Mouse (Mus musculus) common myeloid progenitor, adult 5-6 weeks (primary cell): ENCODE results near the gene Uck2. TPM values are rescaled to one million over a fixed set of nuclear protein-coding genes. Genes with fewer than 3 reads are reported as not detected.

Experiments used
- ATAC-seq: replicated peaks from 2 replicates; pipeline ENCODE4 v1.8.0; 2016; ENCODE audit warnings: low read depth, mild to moderate bottlenecking, moderate TSS enrichment, inconsistent platforms; ENCODE audit not compliant: poor library complexity, severe bottlenecking
- total RNA-seq: library from RNA; stranded (forward); fragments of 200-1000, 187-1606 nt; gene quantifications from 2 replicates; pipeline ENCODE4 v1.2.3, GENCODE M21; 2017

The Uck2 gene
- total RNA-seq, result 198 and 245 TPM in 2 replicates

DNA sequence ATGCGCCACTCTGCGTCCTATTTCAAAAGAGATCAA is at the start of gene Uck2:
Uck2 (minus strand) TSS at position 1 of the 36 bp plus-strand sequence.
- ATAC-seq, result no peak

DNA sequence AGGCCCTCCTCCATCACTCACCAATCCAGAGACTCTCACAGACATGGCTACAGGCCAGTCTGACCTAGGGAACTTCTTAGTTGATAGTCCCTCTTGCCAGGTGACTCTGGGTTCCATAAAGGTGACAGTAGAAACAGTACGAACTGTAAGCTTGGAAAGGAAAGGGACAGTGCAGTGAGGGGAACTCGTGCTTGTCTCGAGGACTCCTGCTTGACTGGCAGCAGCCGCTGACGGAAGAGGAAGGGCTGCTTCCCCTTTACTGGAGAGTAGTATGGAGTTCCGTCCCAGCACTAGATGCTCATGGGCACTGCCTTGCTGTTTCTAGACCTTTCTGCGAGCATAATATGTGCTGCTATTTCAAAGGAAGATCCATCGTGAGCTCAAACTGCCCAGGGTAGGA is 46.0 kb upstream of the Uck2 start:
- peak; percentile 76 for ATAC-seq

DNA sequence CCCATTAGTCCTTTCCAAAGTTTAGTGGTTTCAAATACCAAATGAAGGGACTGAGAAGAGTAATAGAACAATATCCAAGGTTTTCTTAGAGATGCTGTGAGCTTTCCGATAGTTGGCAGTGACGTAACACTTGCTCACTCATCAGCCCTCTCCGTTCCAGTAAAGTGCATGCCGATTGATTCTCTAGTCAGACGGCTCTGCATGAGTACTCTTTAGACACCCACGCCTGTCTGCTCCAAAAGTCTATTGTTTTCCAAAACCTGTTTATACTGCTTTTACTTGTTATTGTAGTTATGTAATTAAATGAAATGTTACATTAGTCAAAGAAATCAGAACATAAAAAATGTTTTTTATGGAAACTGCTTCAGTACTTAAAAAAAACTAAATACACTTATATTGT is 43.7 kb upstream of the Uck2 start:
- ATAC-seq, result no peak

DNA sequence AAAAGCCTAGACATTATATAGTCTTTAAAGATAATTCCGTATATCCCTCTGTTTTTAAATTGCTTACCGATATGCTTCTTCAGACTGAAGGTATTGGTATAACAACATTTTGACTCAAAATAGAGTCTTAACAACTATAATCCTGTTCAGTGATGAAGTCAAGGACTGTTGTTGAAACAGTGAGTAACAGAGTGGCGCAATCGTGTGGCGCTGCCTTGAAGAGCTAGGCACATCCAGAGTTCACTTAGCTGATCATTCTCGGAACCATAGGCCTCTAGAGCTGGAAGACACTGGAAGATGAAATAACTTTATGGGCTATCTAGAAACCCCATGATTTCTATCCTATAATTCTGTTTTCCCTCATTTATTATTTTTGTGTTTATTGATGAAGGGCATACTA is 36.6 kb upstream of the Uck2 start:
- ATAC-seq, result no peak

DNA sequence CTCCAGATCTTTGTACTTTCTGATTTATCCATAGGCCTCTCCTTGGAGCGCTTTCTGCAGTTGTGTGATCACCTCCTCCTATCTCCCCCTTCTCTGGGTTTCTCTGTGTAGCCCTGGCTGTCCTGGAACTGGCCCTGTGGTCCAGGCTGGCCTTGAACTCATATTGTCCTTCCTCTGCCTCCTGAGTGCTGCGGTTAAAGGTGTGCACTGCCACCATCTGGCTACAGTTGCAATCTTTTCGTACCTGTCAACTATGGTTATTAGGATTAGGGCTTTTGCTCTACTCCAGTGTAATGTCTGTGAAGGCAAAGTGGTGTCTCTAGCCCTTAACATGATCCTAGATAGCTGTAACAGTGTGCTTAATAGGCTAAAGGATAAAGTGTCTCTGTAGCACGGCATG is 28.1 kb upstream of the Uck2 start:
- ATAC-seq, result no peak

DNA sequence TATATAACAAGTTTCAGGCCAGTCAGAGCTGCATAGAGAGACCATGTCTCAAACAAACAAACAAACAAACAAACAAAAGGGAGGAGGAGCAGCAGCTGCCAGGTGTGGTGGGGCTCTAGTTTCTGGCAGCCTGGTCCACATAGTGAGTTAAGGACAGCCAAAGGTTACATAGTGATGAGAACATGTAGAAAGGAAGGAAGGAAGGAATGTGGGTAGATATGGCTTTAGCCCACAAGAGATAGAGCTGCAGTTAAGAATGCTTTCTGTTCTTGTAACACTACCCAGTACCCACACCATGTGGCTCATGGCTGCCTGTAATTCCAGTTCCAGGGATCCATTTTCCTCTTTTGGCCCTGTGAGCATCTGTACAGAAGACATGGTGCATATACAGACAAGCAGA is 27.2 kb upstream of the Uck2 start:
- ATAC-seq, result peak; percentile 44

DNA sequence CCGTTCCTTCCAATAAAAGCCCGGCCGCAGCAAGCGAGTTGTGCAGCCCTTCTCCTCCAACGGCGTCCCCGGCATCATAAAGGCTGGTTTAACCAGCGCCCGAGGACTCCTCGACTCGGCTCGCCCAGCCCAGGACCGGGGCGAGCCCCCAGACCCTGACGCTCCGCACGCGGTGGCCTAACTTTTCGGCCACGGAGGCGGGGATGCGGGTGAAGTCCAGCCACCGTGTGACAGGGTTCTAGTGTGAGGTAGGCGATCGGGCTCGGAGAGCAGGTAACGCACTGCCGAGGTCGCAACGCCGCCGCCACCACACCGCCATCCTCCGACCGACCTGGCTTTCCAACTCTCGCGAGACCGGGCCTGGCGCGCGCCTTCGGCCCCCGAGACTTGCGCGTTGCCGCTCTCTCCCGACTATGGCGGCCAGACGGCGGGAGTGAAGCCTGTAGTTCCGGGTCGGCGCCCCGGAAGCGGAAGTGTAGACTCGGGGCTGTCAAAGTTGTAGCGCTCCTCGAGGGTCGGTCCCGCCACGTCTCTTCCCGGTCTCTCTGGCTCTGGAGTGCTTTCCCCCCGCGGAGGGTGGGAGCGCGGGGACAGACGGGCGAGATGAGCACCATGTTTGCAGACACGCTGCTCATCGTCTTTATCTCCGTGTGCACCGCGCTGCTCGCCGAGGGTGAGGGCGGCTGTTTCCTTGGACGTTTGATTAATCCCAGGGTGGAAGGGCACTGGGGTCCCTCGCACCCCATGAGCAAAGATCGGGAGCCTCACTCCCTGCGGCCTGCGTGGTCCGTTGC is 23.3 kb upstream of the Uck2 start, which contains the start of gene Tmco1:
Tmco1 (plus strand) TSS at position 118 of the 794 bp plus-strand sequence.
- ATAC-seq, result peak; percentile 90

DNA sequence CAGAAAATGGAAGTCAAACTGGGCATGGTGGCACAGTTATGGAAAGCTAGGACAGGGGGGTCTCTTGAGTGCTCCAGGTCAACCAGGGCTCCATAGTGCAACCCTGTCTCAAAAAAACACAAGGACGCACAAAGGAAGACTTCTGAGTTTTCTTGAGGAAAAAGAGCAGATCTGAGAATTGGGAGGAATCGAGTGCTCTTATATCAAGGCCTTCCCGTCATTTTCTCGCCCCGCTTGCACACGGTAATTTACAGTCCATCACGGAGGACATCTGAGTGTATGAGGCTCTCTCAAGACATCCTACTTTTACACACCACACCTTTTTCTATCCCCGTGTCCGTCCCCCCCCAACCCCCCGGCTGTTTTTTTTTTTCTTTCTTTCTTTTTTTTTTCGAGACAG is 22.6 kb upstream of the Uck2 start:
- no peak for ATAC-seq

DNA sequence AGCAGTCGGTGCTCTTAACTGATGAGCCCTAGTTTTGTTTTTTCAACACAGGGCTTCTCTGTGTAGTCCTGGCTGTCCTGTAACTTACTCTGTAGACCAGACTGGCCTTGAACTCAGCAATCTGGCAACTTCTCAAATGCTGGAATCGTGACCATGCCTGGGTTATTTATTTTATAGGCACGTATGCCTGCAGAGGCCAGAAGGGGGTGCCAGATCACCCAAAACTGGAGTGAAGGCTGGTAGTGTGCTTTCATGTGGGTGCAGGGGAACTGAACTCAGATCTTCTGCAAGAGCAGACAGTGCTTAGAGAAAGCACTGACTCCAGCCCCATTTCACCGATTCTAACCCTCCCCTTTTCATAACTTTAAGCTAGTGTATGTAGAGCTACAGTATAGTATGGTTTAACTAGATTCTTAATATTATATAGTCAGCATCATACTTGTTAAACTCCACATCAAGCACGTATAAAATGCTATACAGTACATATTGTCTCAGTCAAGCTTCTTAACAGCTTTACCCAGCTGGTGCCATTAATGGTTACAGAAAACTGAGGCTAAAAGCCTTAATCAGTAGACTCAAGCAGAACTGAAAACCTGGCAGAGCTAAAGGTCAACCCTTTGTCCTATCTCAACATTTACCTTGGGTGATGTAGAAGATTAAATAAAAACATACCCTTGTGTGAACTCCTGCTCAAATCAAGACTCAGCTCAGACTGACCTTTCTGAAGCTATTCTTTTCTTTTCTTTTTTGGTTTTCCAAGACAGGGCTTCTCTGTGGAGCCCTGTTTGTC is 21.5 kb upstream of the Uck2 start:
- ATAC-seq, result peak; percentile 64

DNA sequence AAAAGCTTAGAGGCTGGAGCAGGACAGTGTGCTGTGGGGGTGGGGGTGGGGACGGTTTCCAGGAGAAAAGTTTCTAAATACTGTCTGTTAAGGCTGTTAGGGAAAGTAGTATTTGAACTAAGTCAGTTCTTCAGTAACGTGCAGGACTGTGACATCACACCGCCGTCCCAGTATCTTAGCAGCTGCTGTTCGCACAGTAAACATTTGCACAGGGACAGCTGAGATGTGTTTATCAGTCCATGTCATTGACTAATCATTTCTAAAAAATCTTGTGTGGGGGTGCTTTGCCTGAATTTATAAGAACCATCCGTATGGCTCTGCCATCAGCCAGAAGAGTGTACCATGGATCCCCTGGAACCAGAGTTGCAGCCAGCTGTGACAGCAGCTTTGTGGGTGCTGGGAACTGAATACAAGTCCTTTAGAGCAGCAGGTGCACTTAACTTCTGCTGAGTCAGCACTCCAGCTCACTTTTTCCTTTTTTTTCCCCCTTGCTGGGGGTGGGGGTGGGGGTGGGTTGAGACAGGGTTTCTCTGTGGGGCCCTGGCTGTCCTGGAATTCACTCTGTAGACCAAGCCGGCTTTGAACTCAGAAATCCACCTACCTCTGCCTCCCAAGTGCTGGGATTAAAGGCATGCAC is 20.5 kb upstream of the Uck2 start:
- no peak for ATAC-seq

DNA sequence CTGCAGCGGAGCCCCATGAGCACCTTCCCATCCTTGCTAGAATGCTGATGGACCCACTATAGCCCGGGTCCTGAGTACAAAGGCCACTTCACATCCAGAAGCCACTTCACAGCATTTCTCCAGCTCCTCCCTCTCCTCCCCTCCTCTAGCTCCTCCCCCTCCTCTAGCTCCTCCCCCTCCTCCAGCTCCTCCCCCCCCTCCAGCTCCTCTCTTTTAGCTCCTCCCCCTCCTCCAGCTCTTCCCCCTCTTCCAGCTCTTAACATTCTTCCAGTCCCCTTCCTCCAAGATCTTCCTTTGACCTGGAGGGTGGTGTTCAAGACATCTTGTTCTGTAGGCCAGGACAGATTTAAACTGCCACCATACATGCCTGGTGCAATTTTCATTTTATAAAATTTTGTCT is 15.0 kb upstream of the Uck2 start:
- ATAC-seq, result peak; percentile 56; the same call in 1 of the 2 replicates

DNA sequence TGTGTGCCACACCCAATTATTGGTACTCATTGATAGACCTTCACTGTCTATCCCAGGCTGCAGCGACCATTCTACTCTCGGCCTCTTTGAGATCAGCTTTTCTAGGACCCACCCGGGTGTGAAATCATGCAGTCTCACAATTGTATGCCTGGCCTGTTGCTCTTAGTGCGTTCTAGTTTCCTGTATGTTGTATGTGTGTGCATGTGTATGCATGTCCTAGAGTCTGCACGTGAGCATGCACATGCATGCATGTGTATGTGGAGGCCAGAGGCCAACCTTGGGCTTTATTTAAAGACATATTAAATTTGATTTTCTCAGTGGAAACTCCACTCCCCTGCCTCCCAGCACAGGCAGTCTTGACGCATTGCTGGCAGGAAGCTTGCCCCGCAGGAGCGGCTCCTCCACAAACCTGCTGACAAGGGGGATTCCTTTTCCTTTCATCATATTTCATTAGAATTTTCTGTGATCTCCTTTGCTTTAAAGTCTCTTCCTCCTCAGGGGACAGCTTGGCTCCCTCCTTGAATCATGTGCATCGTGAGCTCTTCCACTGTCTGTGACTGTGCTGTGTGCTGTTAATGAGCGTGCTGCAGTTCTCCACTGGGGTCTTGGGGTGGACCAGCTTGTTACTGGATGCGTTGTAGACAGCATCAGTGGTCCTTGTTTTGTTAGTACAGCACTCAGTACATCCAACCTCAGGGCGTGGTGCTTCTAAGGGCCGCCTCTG is 10.7 kb upstream of the Uck2 start:
- no peak for ATAC-seq

DNA sequence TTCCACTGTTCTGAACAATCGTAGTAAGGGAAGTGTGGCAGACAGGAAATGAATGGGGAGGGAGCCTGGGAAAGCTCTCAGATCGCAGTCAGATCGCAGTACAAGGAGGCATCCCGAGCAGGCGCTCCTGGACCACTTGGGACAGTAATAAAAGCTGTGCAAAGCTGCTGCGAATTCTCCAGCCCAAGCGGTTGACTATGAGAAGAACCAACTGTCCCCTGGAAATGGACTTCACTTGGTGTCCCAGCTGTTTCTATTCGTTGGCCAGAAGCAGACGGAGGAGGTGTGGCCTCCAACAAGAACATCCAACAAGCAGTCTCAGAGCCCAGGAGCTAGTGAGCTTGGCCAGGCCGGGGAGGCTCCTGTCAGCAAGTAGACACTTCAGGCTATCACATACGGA is 7.3 kb upstream of the Uck2 start:
- no peak for ATAC-seq

DNA sequence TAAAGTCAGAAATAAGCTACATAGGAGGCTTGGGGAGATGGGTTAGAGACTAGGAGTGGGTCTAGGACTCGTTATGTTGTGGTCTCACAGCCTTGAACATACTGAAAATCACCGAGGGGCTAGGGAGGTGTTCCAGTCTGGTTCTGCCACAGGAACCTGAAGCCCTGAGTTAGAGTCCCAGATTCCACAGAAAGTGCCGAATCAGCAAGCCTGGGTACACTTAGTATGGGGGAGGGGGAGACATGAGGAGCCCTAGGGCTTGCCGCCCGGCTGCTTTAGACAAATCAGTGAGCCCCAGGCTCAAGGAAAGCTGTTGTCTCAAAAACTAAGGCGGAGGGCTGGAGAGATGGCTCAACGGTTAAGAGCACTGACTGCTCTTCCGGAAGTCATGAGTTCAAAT is 6.5 kb upstream of the Uck2 start:
- ATAC-seq, result no peak

DNA sequence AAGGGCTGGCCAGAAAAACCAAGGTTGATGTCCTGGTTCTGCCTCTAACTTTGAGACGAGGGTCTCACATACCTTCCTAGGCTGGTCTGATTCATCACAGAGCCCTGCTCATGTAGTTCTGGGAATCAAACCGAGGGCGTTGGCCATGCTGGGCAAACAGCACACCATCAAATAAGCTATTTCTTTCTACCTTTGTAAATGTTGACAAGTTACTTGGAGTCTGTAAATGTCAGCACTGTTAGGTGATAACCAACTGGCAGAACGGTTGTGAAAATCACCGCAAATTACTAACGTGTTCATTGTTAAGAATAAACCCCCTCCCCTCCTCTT is 5.1 kb upstream of the Uck2 start:
- ATAC-seq, result no peak

DNA sequence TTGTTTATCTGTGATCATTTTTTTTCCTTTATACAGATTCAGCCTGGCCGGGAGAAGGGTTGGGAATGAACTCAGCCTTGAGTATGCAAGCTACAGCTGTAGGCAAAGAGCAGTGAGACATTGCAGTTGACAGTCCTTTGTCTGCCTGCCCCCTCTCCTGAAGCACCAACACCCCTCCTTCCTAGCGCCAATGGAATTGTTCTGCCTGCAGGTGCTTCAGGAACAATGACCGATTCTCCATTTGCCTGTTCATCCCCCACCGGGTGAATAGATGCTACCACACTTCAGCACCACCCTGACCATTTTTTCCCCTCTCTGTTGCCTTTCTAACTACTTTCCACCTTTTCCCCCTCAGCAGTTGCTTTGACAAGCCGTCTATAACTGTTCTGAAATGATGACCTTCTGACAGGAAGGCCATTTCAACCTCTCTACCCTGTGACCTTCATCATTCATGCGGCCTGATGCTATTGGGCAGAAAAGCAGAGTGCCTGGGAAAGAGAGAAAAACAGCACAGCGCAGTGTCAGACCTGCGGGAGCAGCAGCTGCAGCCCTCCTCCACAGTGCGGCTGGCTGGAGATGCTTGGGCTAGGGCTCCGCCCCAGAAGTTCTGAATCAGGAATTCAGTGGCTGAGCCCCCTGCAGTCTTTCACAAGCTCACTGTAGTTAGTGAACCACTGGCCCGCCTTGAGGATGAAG is 4.6 kb upstream of the Uck2 start:
- no peak for ATAC-seq

DNA sequence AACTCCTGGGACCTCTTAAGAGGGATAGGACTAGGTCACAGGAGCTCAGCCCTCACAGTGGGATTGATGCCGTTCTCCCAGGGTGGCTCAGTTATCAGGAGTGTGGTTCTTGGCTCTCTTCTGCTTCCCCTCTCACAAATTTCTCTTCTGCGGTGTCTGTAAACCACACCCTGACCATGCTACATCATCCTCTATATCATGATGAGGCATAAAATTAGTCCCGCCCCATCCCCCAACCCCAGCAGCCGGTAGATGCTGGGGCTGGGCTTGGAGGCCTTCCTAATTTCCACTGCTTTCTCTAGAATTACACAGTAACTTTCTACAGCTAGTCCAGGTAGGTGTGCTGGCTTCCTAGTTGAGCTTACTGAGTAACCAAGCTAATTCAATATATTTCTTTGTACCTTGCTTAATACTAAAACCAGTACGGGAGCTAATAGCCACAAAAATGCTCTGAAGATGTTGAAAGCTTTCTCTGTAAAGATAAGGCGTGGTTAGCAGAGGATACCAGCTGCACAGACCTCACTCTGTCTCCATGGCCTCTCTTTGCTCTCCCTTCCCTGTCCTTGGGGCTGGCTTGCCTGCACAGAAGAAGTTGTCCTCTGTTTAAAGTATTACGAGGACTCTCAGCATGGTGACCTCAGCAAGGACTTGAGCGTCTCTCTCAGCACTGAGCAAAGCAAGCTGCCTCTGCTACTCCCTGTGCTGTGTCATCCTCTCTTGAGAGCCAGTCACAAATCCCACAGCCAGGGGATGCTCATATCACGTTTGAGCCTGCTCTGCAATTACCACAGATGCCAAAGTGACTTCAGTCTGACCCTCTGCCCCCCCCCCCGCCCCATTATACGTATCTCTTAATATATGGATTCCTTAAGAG is 3.8 kb upstream of the Uck2 start:
- ATAC-seq, result peak; percentile 70

DNA sequence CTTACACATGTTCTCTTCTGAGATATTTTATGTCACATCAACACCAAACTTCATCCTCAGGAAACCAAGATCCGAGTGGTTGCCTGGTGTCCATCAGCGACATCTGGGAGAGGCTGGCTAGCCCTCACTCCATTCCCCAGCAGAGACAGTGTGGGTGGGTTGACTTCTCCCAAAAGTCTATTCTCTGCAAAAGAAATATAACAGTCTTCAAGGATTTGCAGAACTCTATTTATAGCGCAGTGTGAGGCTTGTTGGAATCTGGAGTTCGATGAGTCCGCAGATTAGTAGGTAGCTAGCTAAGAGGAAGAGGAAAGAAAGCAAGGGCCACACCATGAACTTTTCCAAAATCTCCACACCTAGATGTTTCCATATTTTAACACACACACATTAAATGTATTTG is 2.0 kb upstream of the Uck2 start:
- no peak for ATAC-seq

DNA sequence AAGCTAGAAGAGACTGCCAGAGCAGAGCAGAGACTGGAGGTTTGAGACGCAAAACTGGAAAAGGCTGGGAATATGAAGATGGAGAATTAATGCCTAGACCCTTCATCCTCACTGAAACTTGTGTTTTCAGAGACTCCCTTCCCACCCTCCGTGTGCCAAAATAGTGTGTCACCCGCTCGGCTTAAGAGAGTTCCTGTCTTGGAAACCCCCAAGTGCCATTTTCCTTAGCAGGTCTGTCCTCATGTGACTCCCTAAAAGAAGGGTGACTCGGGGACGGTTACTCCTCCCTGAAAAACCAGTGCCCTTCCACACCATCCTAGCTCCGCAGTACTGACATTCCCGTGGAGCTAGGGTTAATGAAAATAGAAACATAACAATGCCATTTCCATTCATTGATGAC is 236 bp upstream of the Uck2 start:
- no peak for ATAC-seq

DNA sequence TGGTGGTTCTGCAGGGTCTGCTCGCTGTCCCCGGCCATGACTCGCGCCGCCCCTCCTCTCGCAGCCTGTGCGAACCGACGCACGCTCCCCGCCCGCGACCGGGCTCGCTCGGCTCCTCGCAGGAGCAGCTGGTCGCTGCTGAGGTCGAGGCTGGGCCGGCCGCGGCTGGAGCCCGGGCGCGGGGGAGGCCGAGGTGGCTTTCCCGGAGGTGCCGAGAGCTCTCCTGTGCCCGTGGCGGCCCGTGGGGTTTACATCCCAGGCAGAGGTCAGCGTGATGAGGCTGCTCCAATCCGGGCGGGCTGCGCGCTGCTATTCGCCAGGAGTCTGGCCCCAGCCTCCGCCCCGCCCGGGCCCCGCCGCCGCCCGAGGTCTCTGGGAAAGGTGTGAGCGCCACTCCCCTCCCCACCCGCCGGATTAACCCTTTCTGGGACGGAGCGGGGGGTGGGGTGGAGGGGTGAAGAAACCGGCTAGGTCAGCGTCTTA is 242 bp downstream of the Uck2 start:
- ATAC-seq, result peak; percentile 46
